Mouse (Mus musculus): ENCODE data around the gene Klf12. TPM values are rescaled to one million over a fixed set of nuclear protein-coding genes. Genes with fewer than 3 reads are reported as not detected.

Gene Klf12
- polyA plus RNA-seq, 1 experiment from 2014 or later = 7.0 TPM

DNA sequence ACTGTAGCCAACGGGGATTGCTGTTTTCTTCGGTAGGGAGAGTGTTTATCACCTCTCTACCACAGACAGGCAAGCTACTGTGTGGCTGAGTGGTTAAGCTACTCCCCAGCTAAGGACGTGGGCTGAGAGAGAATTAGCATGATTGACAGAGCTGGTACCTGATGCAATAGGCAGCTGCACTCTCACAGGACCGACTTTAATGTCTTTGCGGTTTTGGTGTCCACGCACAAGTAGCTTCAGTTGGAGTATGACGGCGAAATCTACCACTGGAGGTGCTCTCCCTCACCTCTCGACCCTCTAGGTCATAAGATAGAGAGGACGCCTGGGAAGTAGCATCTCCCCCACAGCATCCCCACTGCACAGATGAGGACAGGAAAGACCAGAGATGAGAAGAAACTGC lies 178.9 kb downstream of the Klf12 start:
- Histone ChIP-seq H3K4me3 (replicated peaks; ENCODE audit: low read depth, low read length) (no peak overlapping the region), H3K9ac (ENCODE audit: low read depth, low read length) (no peak overlapping the region), H3K9me3 (replicated peaks; ENCODE audit: low read length) (no peaks in the 10 kb centered on the region), H3K4me2 (ENCODE audit: low read length) (no peak overlapping the region), H3K27ac (no peak overlapping the region), H3K36me3 (ENCODE audit: insufficient read depth, low read length) (no peaks in the 10 kb centered on the region), H3K27me3 (ENCODE audit: insufficient read depth, low read length) (no peaks in the 10 kb centered on the region), H3K4me1 (replicated peaks; ENCODE audit: insufficient read depth, low read length) (no peaks in the 10 kb centered on the region)
- DNase-seq (ENCODE audit: low spot score) (no peak), ATAC-seq (replicated peaks; ENCODE audit: low FRiP score, low read depth) (no peak)
- no peak for TF ChIP-seq CTCF (IDR thresholded peaks at IDR 0.05; ENCODE audit: low read depth)
- 74% methylated on average over 10 of the region's 10 CpGs for WGBS

DNA sequence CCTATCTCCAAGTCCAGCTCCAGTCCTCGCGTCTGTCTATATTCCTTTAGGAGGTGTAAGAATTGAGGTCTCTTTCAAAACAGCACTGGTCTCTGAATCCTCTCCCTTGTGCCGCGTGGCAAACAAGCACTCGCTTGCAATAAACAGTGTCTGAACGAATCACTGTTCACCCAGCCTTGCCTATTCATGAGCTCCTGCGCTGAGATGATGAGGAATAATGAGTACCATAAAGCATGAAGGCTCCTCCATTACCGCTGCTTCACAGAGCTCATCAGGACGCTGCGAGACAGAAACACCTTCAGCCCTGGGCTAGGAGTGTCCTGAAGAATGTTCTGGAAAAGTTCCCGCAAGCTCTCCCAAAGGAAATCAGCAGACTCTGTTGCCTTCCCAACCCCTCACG lies 179.7 kb downstream of the Klf12 start:
- no peak for ATAC-seq (replicated peaks; ENCODE audit: low FRiP score, low read depth)
- DNase-seq (ENCODE audit: low spot score) = no peak
- 91% methylated on average over 12 of the region's 12 CpGs for WGBS
- H3K9me3 ChIP-seq (replicated peaks; ENCODE audit: low read length) = no peaks in the 10 kb centered on the region
- no peaks in the 10 kb centered on the region for H3K27me3 ChIP-seq (ENCODE audit: insufficient read depth, low read length)
- no peak overlapping the region for H3K4me3 ChIP-seq (replicated peaks; ENCODE audit: low read depth, low read length)
- H3K4me2 ChIP-seq (ENCODE audit: low read length) = no peak overlapping the region
- H3K27ac ChIP-seq = no peak overlapping the region
- H3K9ac ChIP-seq (ENCODE audit: low read depth, low read length) = no peak overlapping the region
- TF ChIP-seq CTCF (IDR thresholded peaks at IDR 0.05; ENCODE audit: low read depth) = no peak
- H3K4me1 ChIP-seq (replicated peaks; ENCODE audit: insufficient read depth, low read length) = no peaks in the 10 kb centered on the region
- H3K36me3 ChIP-seq (ENCODE audit: insufficient read depth, low read length) = no peaks in the 10 kb centered on the region

DNA sequence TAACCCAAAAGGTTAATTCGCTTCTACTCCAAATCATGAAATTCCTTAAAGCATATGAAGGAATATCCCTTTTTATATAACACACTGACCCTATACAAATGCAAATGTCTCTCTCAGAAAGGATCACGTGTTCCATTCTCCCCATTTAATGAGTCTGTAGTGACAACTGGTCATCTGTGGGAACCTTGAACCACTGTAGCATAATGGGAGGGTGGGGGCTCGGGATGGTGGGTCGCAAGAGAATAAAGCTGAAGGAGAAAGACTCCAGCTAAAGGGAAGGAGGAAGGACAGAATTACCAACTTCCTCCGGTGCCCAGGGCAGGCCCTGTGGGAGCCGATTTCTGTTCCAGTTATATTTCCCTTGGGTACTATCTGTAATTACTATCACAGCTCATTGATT lies 180.7 kb downstream of the Klf12 start:
- no peak for ATAC-seq (replicated peaks; ENCODE audit: low FRiP score, low read depth)
- H3K9me3 ChIP-seq (replicated peaks; ENCODE audit: low read length) = no peaks in the 10 kb centered on the region
- DNase-seq (ENCODE audit: low spot score) = no peak
- H3K4me2 ChIP-seq (ENCODE audit: low read length) = no peak overlapping the region
- H3K4me1 ChIP-seq (replicated peaks; ENCODE audit: insufficient read depth, low read length) = no peaks in the 10 kb centered on the region
- H3K36me3 ChIP-seq (ENCODE audit: insufficient read depth, low read length) = no peaks in the 10 kb centered on the region
- TF ChIP-seq CTCF (IDR thresholded peaks at IDR 0.05; ENCODE audit: low read depth) = no peak
- no peaks in the 10 kb centered on the region for H3K27me3 ChIP-seq (ENCODE audit: insufficient read depth, low read length)
- H3K4me3 ChIP-seq (replicated peaks; ENCODE audit: low read depth, low read length) = no peak overlapping the region
- WGBS = 83% methylated on average over 6 of the region's 6 CpGs
- no peak overlapping the region for H3K27ac ChIP-seq
- no peak overlapping the region for H3K9ac ChIP-seq (ENCODE audit: low read depth, low read length)

DNA sequence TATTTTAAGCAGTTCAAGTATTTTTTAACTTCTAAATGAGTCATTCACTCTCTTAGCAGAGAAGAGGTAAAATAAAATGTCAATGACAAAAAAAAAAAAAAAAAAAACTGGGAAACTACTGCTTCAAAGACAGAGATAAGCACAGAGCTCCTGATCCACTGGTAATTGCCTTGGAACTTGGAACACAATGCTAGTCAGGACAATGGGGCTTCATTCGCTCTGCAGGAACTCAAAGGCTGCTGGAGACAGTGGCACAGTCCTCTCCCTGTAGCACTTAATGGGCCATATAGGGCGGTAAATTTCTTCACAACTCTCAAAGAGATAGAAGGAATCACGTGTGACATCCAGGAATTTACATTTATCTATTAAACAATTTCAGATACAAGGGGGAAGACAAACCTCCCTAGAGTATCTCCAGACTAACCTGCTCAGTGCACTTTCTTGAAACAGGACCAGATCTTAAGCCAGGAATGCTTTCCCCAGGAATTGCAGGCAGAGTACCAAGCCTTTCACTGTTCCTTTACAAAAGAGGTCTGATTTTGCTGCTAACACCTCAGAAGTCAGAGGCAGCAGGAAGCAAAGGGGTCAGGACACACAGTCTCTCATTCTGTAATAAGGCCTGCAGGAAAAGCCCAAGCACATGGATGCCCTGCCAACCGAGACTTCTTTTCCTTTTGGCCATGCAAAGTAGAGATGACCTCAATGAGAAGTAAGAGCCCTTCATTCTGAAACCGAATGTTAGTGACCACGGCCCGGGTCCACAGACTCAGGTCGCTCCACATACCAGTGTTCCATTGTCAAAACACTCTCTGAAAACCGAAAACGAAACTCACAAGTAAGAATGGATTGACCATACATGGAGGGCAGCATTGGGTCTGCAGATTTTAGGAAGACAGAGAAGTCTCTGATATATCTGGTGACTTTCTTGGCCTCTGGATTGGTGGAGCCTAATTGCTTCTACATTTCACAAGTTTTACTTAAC lies 187.0 kb downstream of the Klf12 start:
- no peak overlapping the region for H3K4me3 ChIP-seq (replicated peaks; ENCODE audit: low read depth, low read length)
- ATAC-seq (replicated peaks; ENCODE audit: low FRiP score, low read depth) = no peak
- no peaks in the 10 kb centered on the region for H3K9me3 ChIP-seq (replicated peaks; ENCODE audit: low read length)
- H3K27ac ChIP-seq = no peak overlapping the region
- H3K36me3 ChIP-seq (ENCODE audit: insufficient read depth, low read length) = no peaks in the 10 kb centered on the region
- no peak overlapping the region for H3K4me2 ChIP-seq (ENCODE audit: low read length)
- no peak for TF ChIP-seq CTCF (IDR thresholded peaks at IDR 0.05; ENCODE audit: low read depth)
- H3K9ac ChIP-seq (ENCODE audit: low read depth, low read length) = no peak overlapping the region
- WGBS = 85% methylated on average over 10 of the region's 10 CpGs
- no peaks in the 10 kb centered on the region for H3K4me1 ChIP-seq (replicated peaks; ENCODE audit: insufficient read depth, low read length)
- H3K27me3 ChIP-seq (ENCODE audit: insufficient read depth, low read length) = no peaks in the 10 kb centered on the region
- DNase-seq (ENCODE audit: low spot score) = no peak

DNA sequence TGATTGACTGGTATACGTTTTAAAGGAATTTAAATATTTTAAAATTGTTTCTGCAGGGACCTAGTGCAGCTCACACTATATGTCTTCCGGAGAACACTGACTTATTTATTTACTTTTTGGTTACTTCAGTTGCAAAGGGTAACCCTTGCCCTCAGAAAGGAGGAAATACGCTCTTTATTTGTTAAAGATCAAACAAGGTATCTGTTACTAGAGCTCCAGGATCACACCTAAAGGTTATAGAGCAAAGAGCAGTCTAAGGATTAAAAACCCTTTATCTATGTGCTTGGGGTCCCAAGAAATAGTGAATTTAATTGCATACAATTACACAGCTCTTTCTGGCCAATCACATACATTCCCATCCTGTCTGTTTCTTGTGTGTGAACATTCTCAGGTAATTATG lies 188.7 kb downstream of the Klf12 start:
- no peak for TF ChIP-seq CTCF (IDR thresholded peaks at IDR 0.05; ENCODE audit: low read depth)
- H3K4me3 ChIP-seq (replicated peaks; ENCODE audit: low read depth, low read length) = no peak overlapping the region
- no peak overlapping the region for H3K27ac ChIP-seq
- no peaks in the 10 kb centered on the region for H3K36me3 ChIP-seq (ENCODE audit: insufficient read depth, low read length)
- no peak overlapping the region for H3K4me2 ChIP-seq (ENCODE audit: low read length)
- no peaks in the 10 kb centered on the region for H3K9me3 ChIP-seq (replicated peaks; ENCODE audit: low read length)
- DNase-seq (ENCODE audit: low spot score) = no peak
- no peaks in the 10 kb centered on the region for H3K4me1 ChIP-seq (replicated peaks; ENCODE audit: insufficient read depth, low read length)
- no peaks in the 10 kb centered on the region for H3K27me3 ChIP-seq (ENCODE audit: insufficient read depth, low read length)
- 66% methylated on average over 3 of the region's 3 CpGs for WGBS
- no peak overlapping the region for H3K9ac ChIP-seq (ENCODE audit: low read depth, low read length)
- no peak for ATAC-seq (replicated peaks; ENCODE audit: low FRiP score, low read depth)

DNA sequence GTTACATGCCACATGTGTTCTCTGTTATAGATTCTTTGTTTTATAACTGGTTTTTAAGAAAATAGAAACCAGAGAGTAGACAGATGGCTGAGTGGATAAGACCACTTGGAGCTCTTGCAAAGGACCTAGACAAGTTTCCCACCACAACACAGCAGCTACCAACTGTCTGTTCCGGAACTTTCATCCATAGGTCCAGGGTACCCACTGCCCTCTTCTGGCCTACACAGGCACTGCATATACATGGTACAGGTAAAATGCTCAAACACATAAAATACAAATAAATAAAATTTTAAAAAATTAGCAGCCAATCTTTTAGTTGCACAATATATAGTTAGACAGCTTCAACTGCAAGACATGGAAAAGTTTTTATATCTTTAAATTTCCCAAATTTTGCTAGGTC lies 194.0 kb downstream of the Klf12 start:
- H3K9ac ChIP-seq (ENCODE audit: low read depth, low read length) = no peak overlapping the region

More for the DNA sequence above, 194.0 kb downstream of the Klf12 start:
- WGBS = 96% methylated on average over 1 of the region's 1 CpGs
- TF ChIP-seq CTCF (IDR thresholded peaks at IDR 0.05; ENCODE audit: low read depth) = peak; percentile 44
- ATAC-seq (replicated peaks; ENCODE audit: low FRiP score, low read depth) = no peak
- DNase-seq (ENCODE audit: low spot score) = no peak
- no peaks in the 10 kb centered on the region for H3K4me1 ChIP-seq (replicated peaks; ENCODE audit: insufficient read depth, low read length)
- no peaks in the 10 kb centered on the region for H3K9me3 ChIP-seq (replicated peaks; ENCODE audit: low read length)
- H3K4me2 ChIP-seq (ENCODE audit: low read length) = no peak overlapping the region
- no peaks in the 10 kb centered on the region for H3K36me3 ChIP-seq (ENCODE audit: insufficient read depth, low read length)
- H3K27ac ChIP-seq = no peak overlapping the region
- no peak overlapping the region for H3K4me3 ChIP-seq (replicated peaks; ENCODE audit: low read depth, low read length)
- no peaks in the 10 kb centered on the region for H3K27me3 ChIP-seq (ENCODE audit: insufficient read depth, low read length)
